Mouse (Mus musculus) thymus, postnatal 14 days (tissue): ENCODE measurements around the gene Olfr373.
"Not testable (repeated sequence)": the region's sequence is repeated elsewhere in the genome, so short reads cannot be mapped to it uniquely, and the experiment has no call there.

Source experiments
- DNase-seq: peaks from one replicate; pipeline ENCODE4 v3.0.0; 2021

Gene Olfr373

DNA sequence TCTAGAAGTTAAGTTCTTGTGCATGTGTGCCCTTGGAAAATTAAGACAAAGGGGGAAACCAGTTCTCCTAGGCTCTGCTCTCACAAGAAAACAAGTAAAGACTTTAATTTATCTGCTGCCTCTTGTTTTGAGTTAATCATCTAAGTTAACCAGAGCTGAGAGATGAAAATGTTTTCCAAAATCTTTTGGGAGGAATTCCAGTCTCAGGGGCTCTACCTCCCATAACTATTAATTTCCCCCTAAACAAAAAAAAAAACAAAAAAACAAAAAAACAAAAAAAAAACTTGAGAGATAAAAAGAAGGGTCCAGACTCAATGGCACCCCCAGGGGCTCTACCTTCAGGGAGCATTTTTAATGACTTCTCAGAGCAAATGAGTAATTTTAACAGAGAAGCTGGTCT, at the start of gene Olfr373:
Gene Olfr373, plus strand, starts transcription at position 301 of the 400 bp plus-strand sequence.
- DNase-seq: not testable (repeated sequence)

DNA sequence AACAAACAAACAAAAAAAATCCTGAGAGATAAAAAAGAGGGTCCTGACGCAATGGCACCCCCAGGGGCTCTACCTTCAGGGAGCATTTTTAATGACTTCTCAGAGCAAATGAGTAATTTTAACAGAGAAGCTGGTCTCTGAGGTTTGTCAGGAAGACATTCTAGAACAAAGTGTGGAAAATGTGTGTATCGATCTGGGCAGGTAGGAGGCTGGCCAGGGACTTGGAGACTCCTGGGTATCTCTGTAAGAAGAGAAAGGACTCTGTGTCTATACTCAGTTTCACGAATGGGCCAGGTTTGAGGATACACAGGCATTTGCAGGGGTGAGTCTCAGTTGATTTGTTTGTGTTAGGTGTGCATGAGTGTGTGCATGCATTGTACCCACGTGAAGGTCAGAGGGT, 42.1 kb upstream of the Olfr373 start, which contains the start of gene Olfr372:
Gene Olfr372, plus strand, starts transcription at position 301 of the 400 bp plus-strand sequence.
- DNase-seq: not testable (repeated sequence)

DNA sequence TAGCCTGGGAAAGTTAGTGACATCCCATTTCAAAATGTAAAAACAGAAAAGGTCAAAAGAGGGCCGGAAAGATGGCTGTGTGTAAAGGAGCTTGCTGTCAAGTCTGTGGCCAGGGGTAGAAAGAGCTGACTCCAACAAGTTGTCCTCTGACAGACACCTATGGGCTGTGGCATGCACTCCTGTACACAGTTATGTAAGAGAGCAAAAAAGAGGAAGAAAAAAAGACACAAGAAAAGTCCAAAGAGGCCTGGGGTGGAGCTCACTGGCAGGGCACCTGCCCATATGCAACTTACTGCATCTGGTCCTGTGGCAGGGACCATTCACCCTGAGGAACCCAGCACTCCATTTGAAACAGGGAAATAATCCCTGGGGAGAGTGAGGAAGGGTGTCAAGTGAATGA, 40.5 kb upstream of the Olfr373 start:
- DNase-seq: no peak

- not testable (repeated sequence) for DNase-seq
These were observed 28.3 kb upstream of the Olfr373 start for GRCm38 (mm10) chr8:72054633-72055032.

DNA sequence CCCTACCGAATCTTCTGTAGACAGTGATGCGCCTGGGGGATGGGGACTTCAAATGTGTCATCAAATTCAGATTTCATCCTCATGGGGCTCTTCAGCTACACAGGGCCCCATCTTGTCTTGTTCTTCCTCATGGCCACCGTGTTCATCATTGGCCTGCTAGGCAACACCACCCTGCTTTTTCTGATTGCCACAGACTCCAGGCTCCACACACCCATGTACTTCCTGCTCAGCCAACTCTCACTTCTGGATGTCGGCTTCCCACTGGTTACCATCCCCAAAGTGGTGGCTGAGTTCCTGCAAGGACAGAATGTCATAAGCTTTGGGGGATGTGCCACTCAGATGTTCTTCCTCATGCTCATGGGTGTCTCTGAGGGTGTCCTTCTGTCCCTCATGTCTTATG, 25.3 kb upstream of the Olfr373 start:
- DNase-seq: not testable (repeated sequence)

DNA sequence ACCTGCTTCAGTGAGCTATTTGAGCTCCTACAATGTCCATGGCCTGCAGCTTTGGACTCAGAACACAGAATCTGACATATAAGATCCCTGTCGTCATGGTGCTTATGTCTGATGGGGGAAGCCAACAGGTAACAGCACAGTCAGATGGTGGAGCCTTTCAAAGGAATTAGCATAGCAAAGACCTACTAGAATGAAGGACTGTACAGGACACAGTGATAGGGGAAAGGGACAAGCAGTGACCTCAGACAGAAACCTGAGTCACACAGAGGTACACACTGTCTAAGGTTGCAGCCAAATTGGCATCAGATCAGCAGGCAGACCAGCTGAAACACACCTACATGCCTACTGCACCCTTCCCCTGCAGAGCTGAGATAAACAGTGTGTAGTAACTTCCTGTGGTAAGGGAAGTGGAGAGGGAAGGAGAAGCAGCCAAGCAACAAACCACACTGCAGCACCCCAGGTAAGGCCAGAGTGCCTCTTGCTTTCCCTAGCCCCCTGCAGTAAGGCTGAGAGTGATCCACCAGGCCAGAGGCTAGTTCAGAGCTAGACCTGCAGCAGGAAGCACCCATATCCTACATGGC, 16.1 kb upstream of the Olfr373 start:
- DNase-seq: not testable (repeated sequence)

- DNase-seq: no peak
These were observed 1.8 kb downstream of the Olfr373 start for GRCm38 (mm10) chr8:72084744-72085143.

DNA sequence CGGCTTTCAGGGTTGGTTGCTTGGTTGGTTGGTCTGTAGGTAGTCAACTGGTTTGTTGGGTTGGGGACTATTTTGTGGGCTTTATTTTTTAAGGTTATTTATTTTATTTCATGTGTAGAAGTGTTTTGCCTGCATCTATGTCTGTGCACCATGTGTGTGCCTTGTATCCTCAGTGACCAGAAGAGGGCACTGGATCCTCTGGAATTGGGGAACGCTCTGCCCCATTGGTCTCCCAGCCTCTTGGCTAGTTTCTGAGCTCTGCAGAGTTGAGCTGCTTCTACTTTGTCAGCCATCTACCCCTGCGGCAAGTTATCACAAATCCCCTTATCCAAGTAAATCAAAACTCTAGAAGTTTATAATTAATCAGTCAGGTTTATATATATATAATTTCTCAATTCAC, 4.6 kb downstream of the Olfr373 start:
- not testable (repeated sequence) for DNase-seq

DNA sequence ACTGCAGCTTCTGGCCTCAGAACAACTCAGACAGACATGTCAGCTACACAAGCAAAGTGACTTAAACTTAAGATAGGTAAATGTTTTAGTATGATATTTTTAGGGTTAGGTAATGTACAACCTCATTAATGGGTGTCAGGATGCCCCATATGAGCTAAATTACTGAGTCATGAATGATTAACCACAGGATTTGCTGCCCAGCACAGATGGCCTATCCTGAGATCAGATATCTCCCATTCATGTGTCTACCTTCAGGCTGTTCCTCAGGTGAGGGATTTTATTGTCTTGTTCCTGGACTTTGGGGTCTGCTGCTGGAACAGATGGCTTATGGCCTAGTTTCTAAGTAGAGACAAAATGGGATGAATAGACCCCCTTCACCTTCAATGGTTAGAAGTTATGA, 13.7 kb downstream of the Olfr373 start:
- not testable (repeated sequence) for DNase-seq

DNA sequence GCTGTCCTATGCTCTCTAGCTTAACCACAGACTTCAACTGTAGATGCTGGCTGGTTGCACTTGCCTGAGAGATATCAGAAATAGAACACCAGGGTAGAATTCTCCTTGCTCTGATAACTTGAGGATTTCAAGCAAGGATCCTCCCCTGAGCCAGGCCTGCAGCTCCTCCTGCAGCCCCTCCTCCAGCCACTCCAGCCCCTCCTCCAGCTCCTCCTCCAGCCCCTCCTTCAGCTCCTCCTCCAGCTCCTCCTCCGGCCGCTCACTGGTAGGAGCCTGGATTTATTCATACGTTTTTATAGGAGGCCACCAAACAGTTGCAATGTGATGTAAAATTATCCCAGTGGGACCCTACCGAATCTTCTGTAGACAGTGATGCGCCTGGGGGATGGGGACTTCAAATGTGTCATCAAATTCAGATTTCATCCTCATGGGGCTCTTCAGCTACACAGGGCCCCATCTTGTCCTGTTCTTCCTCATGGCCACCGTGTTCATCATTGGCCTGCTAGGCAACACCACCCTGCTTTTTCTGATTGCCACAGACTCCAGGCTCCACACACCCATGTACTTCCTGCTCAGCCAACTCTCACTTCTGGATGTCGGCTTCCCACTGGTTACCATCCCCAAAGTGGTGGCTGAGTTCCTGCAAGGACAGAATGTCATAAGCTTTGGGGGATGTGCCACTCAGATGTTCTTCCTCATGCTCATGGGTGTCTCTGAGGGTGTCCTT, 16.6 kb downstream of the Olfr373 start:
- peak; percentile 44 for DNase-seq

GRCm38 (mm10) chr8:72105165-72105564, 22.2 kb downstream of the Olfr373 start:
- no peak for DNase-seq

DNA sequence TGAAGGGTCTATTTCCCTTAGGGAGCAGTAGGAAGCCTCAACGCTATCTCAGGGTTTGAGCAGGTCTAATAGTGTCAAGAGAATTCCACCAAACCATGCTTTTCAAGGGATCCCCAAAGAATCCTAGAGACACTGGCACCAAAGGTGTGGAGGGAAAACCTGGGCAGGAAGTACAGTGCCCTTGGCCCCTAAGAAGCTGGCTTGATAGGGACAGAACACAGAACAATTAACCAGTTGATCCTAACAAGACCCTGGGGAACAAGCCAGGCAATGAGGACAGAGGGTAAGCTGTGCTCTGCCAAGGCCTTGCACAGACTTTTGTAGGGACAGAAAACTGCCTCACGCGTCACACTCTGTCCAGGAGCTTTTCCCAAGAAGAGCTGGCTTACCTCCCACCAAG, 23.8 kb downstream of the Olfr373 start, which contains the start of gene Olfr374:
Gene Olfr374, plus strand, starts transcription at position 301 of the 400 bp plus-strand sequence.
- no peak for DNase-seq

DNA sequence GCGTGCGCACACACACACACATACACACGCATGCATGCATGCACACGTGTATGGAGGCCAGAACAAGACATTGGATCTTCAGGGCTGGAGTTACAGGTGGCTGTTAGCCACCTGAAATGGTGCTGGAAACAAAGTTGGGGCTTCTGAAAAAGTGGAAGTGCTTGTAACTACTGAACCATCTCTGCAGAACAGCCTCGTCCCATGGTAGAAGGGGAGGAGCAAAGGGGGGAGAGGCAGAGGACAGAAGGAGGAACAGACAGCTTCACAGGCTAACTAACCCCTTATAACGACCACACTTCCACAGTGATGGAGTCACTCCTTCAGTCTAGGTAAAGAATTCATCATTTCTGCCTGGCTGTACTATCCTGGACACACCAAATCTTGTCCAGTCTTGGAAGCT, 27.9 kb downstream of the Olfr373 start:
- peak; percentile 9 for DNase-seq

- DNase-seq: peak; percentile 17
These were observed 29.5 kb downstream of the Olfr373 start for GRCm38 (mm10) chr8:72112486-72112885.

DNA sequence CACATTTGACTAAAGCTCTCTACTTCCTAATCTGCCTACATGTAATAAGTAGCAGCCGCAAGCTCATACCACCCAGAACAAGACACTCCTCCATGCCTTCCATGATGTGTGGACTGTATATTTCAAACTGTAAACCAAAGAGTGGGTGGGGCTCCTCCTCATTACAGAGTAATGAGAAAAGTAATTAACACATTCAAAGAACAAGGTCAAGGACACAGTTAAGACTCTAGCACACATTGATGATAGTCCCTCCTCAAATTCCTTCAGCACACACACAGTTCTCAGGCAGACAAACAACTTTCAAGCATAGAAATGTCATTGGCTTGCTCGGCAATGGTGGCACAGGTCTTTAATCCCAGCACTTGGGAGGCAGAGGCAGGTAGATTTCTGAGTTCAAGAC, 32.2 kb downstream of the Olfr373 start:
- DNase-seq: no peak

DNA sequence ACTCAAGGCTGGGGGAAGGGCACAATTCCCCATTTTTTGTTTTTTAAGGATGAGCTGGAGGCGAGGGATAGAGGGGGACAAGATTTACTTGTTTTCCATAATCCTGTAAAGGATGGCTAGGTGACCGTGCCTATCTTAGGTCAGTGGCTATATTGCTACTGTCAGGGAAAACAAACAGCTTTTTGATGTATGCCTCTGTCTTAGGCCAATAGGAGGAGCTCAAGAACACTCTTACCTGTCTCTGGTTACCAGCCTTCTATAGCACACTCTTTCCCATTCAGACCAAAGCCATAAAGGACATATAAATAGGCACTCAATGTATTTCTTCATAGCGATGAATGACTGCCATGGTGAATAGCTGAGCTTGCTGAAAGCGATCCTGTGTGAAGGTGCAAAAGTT, 35.6 kb downstream of the Olfr373 start:
- DNase-seq: no peak

GRCm38 (mm10) chr8:72121486-72121885, 38.5 kb downstream of the Olfr373 start:
- not testable (repeated sequence) for DNase-seq

GRCm38 (mm10) chr8:72121997-72122396, 39.0 kb downstream of the Olfr373 start:
- DNase-seq: no peak

DNA sequence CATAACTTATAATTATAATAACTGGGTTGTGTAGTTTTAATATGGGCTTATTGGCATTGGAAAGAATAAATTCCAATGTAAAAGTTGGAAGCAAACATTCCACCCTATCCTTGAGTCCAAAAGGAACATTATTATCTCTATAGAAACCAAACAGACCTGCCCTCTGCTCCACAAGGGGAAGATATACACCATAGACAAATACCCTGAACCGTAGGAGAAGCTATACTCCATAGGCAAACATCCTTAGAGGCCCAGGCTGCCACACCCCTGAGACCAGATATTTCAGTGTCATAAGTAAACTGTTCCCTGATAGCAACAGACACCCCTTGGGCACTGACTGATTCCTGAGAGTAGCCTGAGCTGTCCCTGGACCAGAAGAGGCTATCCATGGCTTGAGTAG, 44.9 kb downstream of the Olfr373 start:
- DNase-seq: no peak

- DNase-seq: no peak
These were observed 48.3 kb downstream of the Olfr373 start for GRCm38 (mm10) chr8:72131251-72131650.

- DNase-seq: peak; percentile 24
These were observed 48.9 kb downstream of the Olfr373 start for GRCm38 (mm10) chr8:72131901-72132300.

- DNase-seq: no peak
These were observed 49.4 kb downstream of the Olfr373 start for GRCm38 (mm10) chr8:72132417-72132816.

DNA sequence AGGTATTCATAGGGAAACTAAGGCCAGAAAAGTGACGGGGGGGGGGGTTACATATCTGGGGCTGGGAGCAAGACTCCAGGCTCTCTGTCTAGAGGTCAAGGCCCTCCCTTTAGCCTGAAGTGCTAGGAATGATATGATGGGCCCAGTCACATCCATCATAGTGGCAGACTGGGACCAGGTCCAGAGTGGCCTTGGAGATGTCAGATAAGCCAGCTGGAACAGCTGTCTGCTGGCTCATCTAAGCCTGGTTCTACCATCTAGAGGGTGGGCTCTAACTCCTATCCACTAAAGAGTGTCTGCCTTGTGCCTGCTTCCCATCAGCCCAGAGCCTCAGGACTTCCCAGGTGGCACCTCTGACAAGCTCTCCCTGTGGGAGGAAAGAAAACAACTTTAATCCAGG, 49.9 kb downstream of the Olfr373 start:
- DNase-seq: no peak

DNA sequence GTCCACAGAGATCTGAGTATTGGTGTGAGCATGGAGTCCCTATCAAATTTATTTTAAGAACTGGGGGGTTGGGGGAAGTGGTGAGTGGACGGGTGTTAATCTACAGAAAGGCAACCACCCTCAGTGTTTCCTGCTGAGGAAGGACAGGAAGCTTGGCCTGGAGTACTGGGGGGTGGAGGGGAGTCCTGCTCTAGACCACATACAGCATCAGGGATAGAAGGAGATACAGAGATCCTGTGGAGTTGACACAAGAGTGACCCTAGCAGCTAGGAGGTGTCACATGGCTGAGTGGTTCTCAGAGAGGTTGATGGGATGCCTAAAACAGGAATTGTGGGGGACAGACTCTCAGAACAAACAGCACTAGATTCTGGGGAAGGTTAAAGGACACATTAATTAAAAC, 50.5 kb downstream of the Olfr373 start:
- no peak for DNase-seq
